Mouse (Mus musculus): ENCODE data around the gene Mrps7.

GRCm38 (mm10) chr11:115600743-115601142 is 3.0 kb upstream of the Mrps7 start:
- TF ChIP-seq CTCF (IDR thresholded peaks at IDR 0.05; ENCODE audit: control insufficient read depth, insufficient read depth, low read length) (no peak), POLR2A (IDR thresholded peaks at IDR 0.05; ENCODE audit: borderline replicate concordance, control insufficient read depth, low read depth, low read length) (no peak)

All from bone marrow, adult 2 months (tissue).